Mouse (Mus musculus) stomach, postnatal 0 days (tissue): Measurements from ENCODE around the gene Skor1. TPM values are rescaled to one million over a fixed set of nuclear protein-coding genes. Genes with fewer than 3 reads are reported as not detected.

Experiments used
- ATAC-seq: fragments of 200-750 bp; cut with Nextera tagmentation; 2 replicates; pipeline ENCODE4 v1.8.0; 2017; ENCODE audit not compliant: low FRiP score, low TSS enrichment
- DNase-seq: peaks from one replicate; pipeline ENCODE4 v3.0.0-alpha.2; 2016; ENCODE audit warnings: low spot score
- H3K27ac ChIP-seq: fragments of 300-500 bp; sonication (generic); replicated peaks from 2 replicates; pipeline ENCODE4 v1.5.1; 2014; ENCODE audit warnings: mild to moderate bottlenecking, control low read depth
- H3K27me3 ChIP-seq: fragments of 300-500 bp; sonication (generic); 2 replicates; pipeline ENCODE4 v1.6.1; 2014; ENCODE audit warnings: low read length; ENCODE audit not compliant: control insufficient read depth, insufficient read depth
- H3K36me3 ChIP-seq: fragments of 300-500 bp; sonication (generic); 2 replicates; pipeline ENCODE4 v1.6.1; 2014; ENCODE audit warnings: low read length, mixed read lengths; ENCODE audit not compliant: control insufficient read depth, insufficient read depth
- H3K4me1 ChIP-seq: fragments of 300-500 bp; sonication (generic); replicated peaks from 2 replicates; pipeline ENCODE4 v1.6.1; 2014; ENCODE audit warnings: antibody characterized with exemption; ENCODE audit not compliant: control insufficient read depth, insufficient read depth
- H3K4me2 ChIP-seq: fragments of 300-500 bp; sonication (generic); replicated peaks from 2 replicates; pipeline ENCODE4 v1.6.1; 2014; ENCODE audit warnings: low read depth, mild to moderate bottlenecking, control low read depth, moderate library complexity
- H3K4me3 ChIP-seq: fragments of 300-500 bp; sonication (generic); 2 replicates; pipeline ENCODE4 v1.5.1; 2014; ENCODE audit warnings: low read depth, low read length, control low read depth
- H3K9ac ChIP-seq: fragments of 300-500 bp; sonication (generic); 2 replicates; pipeline ENCODE4 v1.6.1; 2014; ENCODE audit warnings: mild to moderate bottlenecking, low read length, control low read depth, mixed read lengths
- H3K9me3 ChIP-seq: fragments of 300-500 bp; sonication (generic); 2 replicates; pipeline ENCODE4 v1.6.1; 2016; ENCODE audit warnings: low read length; ENCODE audit not compliant: control insufficient read depth
- CTCF ChIP-seq: IDR thresholded peaks from 2 replicates; pipeline ENCODE4 v1.5.1; 2016; ENCODE audit warnings: antibody characterized with exemption, low read depth, mild to moderate bottlenecking, moderate library complexity
- EP300 ChIP-seq: optimal IDR thresholded peaks from 2 replicates; pipeline ENCODE3; 2016; ENCODE audit warnings: antibody characterized with exemption
- WGBS: fragments of 180-500 bp; shearing (Covaris S2); extraction: QIAGEN DNeasy Blood & Tissue Kit; methylation state at CpG from one replicate; pipeline ENCODE4 v1.1.7; 2014; 5-methylcytosine and 5-hydroxymethylcytosine counted together
- polyA plus RNA-seq: library from polyadenylated mRNA; unstranded; fragments of >200 nt; fragmentation: Nextera tagmentation; extraction: Ambion mirVana; gene quantifications from 2 replicates; pipeline ENCODE4 v1.2.1, GENCODE M21; 2015

Skor1 gene
- polyA plus RNA-seq, 1 experiment from 2014 or later = not detected

DNA sequence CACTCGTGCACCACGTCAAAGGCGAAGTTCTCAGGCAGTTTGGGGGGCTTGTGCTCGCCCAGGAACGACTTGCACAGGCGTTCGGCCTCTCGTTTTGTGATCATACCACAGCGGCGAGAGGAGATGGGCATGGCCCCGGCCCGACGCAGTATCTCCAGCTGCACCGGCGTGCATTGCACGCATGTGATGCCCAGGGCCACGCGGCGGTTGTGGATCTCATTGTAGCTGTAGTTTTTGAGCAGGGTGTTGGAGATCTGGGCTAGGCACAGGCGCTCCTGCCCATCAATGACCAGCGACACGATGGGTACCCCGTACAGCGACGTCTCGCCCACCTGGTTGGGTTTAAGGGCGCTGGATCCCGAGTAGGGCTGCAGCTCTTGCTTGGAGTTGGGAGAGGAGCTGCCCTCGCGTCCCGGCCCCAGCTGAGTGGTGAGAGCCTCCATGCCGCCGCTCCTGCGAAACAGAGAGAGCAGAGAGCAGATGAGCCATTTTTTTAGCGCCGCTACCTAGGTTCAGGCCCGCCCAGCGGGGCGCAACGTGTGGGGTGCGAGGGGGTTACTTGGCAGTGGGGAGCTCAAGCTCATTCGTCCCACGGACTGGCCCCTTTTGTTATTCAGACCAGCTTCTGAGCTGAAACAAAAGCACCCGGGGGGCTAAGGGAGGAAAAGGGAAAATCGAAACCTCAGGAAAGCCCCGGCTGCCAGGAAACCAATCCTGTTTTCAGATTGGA is 2.5 kb downstream of the Skor1 start:
- DNase-seq = no peak
- peak overlapping the region; percentile 31 for H3K4me3 ChIP-seq
- H3K9me3 ChIP-seq = no peaks in the 10 kb centered on the region
- WGBS = 2% methylated on average over 46 of the region's 46 CpGs
- no peak overlapping the region for H3K9ac ChIP-seq
- ATAC-seq = no peak
- H3K36me3 ChIP-seq = no peaks in the 10 kb centered on the region
- peak overlapping the region; percentile 36 for H3K4me2 ChIP-seq
- TF ChIP-seq EP300 = no peak
- no peak for TF ChIP-seq CTCF
- H3K27ac ChIP-seq = no peak overlapping the region
- peaks cover 74% of the 10 kb centered on the region for H3K27me3 ChIP-seq
- no peaks in the 10 kb centered on the region for H3K4me1 ChIP-seq

DNA sequence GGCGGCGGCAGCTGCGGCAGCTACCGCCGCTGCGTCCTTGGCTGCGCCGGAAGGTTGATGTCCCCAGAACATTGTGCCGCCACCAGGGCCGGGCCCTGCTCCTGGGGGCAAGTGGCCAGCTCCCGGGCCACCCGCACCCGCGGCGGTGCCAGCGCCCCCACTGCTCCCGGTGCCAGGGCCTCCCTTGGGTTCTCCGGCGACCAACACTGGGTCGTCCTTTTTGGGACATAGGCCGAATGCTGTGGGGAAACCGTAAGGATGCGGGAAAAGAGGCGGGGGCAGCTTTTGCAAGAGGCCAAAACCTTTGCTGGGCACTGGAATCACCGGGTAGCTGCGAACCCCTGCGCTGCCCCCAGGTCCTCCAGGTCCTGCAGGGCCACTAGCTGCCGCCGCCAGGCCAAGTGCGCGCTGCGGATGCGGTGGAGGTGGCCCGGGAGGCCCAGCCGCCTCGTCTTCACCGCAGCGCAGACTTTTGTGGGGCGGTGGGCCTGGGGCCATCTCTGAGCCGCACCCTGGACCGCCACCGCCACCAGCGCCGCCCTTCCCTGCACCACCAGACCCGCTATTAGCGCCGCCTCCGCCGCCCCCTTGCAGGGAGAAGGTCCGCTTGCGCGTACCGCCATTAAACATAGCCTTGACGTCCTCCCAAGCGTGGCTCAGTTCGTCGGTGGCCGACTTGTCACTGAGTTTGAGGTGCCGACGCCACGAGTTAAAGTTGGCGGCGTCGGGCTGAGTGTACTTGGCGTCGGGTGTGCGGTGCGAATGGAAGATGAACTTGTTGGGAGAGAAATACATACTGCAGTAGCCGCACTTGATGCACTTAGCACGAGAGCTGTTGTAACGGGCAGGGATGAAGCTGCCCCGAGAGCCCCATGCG is 3.3 kb downstream of the Skor1 start:
- Histone ChIP-seq H3K27ac (no peak overlapping the region), H3K4me2 (0 out of 2 replicates have a peak overlapping the region, but pooled peaks have one; percentile 5), H3K9me3 (no peaks in the 10 kb centered on the region), H3K4me1 (no peaks in the 10 kb centered on the region), H3K27me3 (peaks cover 76% of the 10 kb centered on the region), H3K36me3 (no peaks in the 10 kb centered on the region), H3K4me3 (peak overlapping the region; percentile 19), H3K9ac (no peak overlapping the region)
- TF ChIP-seq EP300 (no peak), CTCF (no peak)
- 1% methylated on average over 65 of the region's 73 CpGs for WGBS
- no peak for ATAC-seq
- no peak for DNase-seq

DNA sequence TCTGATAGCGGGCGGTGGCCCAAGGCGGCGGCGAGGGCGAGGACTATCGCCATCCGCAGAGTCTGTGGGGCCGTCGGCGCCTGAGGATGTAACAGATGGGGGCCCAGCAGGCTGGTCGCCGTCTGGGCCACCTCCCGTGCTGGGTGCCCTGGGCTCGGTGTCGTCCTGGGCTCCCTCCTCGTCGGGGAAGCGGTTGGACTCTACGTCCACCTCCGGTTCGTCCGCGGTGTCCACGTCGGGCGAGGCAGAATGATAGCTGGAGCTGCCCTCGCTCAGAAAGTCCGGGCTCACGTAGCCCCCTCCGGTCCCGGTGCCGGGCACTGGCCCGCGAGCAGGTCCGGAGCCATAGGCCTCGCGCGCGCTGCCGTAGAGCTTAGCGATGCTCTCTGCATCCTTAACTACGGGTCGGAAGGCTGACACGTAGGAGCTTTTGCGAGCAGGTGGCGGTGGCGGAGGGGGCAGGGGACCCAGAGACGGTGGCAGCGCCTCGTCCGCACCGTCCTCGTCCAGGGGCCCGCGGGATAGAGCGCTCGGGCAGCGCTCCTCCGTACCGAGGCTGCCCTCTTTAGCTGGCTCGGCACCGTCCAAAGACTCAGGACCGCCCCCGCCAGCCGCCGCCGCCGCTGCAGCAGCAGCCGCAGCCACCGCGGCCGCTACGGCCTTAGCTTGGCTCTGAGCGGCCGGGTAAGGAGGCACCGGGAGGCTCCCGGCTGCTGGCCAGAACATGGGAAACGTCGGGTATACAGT is 4.1 kb downstream of the Skor1 start:
- no peak for DNase-seq
- Histone ChIP-seq H3K36me3 (no peaks in the 10 kb centered on the region), H3K9ac (no peak overlapping the region), H3K9me3 (no peaks in the 10 kb centered on the region), H3K27me3 (peaks cover 69% of the 10 kb centered on the region), H3K27ac (no peak overlapping the region), H3K4me2 (no peak overlapping the region), H3K4me3 (peak overlapping the region; percentile 22), H3K4me1 (no peaks in the 10 kb centered on the region)
- TF ChIP-seq CTCF (no peak), EP300 (no peak)
- peak; percentile 11; the same call in 1 of the 2 replicates for ATAC-seq
- WGBS = 2% methylated on average over 74 of the region's 80 CpGs

DNA sequence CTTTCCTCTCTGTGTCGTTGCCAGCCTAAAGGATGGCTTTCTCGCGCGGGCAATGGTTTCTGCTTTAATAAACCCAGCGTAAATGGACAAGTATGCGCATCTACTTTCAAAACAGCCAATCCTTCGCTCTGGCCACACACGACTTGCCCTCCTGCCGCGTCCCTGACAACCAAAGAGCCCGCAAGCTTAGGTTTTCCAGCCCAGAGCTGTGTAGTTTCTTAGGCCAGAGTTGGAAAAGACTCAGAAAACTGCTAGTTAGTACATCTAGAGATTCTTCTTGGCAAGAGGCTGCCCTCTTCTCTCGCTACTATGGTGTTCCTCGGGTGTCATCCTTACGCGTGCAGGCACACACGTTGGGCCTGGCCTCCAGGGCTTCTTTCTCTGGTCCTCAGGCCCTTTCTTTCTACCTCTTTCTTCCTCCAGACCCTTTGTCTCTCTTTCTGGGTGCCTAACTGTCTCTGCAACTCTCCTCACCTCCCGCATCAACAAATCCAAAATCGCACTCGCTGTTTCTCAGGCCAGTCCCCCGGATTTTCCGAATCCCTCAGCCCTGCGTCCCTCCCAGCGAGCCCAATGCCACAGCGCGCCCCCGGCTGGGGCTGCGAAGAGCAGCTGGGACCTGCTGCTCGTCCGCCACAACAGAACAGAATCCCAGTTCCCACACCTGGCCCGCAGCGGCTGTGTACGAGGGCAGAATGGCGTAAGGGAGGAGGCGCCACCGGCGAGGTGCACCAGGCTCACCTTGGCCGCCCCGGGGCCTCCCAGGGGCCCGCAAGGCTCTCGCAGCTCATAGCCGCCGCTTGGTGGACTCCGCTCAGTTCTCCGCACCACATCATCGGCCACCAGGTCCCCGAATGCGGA is 4.9 kb downstream of the Skor1 start:
- H3K4me3 ChIP-seq = peak overlapping the region; percentile 22; the same call in 1 of the 2 replicates
- H3K9ac ChIP-seq = no peak overlapping the region
- H3K27ac ChIP-seq = no peak overlapping the region
- peaks cover 70% of the 10 kb centered on the region for H3K27me3 ChIP-seq
- no peaks in the 10 kb centered on the region for H3K4me1 ChIP-seq
- DNase-seq (no peak), ATAC-seq (no peak)
- no peaks in the 10 kb centered on the region for H3K9me3 ChIP-seq
- no peak overlapping the region for H3K4me2 ChIP-seq
- TF ChIP-seq CTCF (no peak), EP300 (no peak)
- H3K36me3 ChIP-seq = no peaks in the 10 kb centered on the region
- WGBS = 1% methylated on average over 47 of the region's 47 CpGs

DNA sequence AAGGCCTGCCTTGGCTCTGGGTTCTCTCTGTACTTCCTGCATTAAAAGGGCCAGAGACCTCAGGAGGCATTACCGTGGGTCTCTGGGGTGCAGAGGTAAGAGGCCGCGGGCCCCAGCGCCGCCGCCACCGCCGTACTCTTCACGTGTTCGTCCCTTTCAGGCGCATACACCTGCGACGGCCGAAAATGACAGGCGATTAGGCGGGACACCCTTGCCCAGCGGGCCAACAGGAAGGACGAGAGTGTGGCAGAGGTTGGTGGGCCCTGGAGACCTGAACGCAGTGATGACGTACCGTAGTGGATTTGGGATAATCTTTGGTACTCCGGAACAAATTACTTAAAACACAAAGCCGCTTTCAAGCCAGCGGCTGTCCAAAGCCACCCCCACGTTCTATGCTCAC is 5.5 kb downstream of the Skor1 start:
- DNase-seq (no peak), ATAC-seq (no peak)
- WGBS = 2% methylated on average over 25 of the region's 25 CpGs

More for the DNA sequence above, 5.5 kb downstream of the Skor1 start:
- H3K9ac ChIP-seq = no peak overlapping the region
- no peak overlapping the region for H3K4me3 ChIP-seq
- TF ChIP-seq CTCF (no peak), EP300 (no peak)
- no peaks in the 10 kb centered on the region for H3K9me3 ChIP-seq
- peaks cover 72% of the 10 kb centered on the region for H3K27me3 ChIP-seq
- no peaks in the 10 kb centered on the region for H3K36me3 ChIP-seq
- H3K4me2 ChIP-seq = no peak overlapping the region
- H3K4me1 ChIP-seq = peaks cover 3% of the 10 kb centered on the region; the same call in 1 of the 2 replicates
- no peak overlapping the region for H3K27ac ChIP-seq
